Mouse (Mus musculus): Measurements from ENCODE around the gene D930048N14Rik. TPM values are rescaled to one million over a fixed set of nuclear protein-coding genes. Genes with fewer than 3 reads are reported as not detected.
A peak's percentile ranks its signal among the peaks of the same experiment; 100 is the strongest.
"Not testable (repeated sequence)": the region's sequence is repeated elsewhere in the genome, so short reads cannot be mapped to it uniquely, and the experiment has no call there.

Gene D930048N14Rik
- total RNA-seq, 1 experiment from 2014 or later, result 0.05 TPM

DNA sequence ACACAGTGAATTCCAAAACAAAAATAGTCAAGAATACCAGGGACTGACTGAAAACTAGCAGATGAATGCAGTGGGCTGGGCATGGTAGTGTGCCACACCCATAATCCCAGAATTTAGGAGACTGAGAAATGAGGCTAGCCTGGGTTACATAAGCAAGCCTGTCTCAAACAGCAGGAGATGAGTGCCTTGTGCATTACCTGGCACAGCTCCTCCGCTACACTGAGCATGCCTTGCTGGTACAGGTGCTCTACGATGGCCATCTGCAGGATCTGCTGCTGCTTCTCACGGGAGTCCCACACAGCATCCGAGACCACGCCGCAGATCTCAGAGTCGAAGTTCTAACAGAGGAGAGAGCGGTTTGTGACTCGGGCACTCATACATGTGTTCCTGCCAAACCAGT, 23.3 kb upstream of the D930048N14Rik start:
- ATAC-seq (replicated peaks; ENCODE audit: low read depth, poor library complexity, severe bottlenecking), result no peak

DNA sequence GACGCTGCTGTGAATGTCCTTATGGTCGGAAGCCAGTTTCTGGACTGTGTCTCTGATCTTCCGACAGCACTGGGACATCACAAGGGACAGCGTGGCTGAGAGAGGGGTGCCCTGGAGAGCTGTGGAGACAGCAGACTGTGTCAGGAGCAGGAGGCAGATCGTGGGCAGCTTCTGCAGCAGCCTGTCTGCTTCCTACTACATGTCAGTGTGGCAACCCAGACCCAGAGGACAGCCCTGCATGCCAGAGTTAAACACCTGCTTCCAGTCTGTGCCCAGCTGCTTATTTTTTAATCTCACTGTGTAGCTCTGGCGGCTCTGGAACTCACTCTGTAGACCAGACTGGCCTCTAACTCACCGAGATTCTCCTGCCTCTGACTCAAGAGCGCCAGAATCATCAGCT, 22.8 kb upstream of the D930048N14Rik start:
- ATAC-seq (replicated peaks; ENCODE audit: low read depth, poor library complexity, severe bottlenecking), result no peak

DNA sequence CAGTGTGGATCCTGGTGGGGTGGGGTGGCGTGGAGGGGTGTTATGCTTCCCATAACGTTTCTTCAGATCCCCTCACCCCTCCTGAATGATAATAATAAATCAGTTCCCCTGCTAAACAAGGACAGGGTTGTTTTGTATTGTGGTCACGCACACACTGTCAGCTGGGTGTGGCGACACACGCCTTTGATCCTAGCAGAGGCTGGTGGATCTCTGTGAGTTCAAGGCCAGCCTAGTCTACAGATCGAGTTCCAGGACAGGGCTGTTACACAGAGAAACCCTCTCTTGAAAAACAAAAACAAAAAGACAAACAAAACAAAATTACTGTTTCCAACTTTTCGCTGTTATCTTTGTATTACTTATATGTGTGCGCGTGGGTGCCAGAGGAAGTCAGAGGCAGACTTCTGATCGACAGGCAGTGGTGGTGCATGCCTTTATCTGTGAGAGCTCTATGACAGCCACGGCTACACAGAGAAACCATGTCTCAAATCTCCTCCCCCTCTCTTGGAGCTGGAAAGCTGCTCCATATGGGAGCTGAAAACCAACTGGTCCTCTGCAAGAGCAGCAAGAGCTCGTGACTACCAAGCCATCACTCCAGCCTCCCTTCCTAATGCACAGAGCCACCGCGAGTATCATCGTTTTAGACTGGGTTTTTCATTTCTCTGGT, 21.0 kb upstream of the D930048N14Rik start:
- ATAC-seq (replicated peaks; ENCODE audit: low read depth, poor library complexity, severe bottlenecking), result no peak

DNA sequence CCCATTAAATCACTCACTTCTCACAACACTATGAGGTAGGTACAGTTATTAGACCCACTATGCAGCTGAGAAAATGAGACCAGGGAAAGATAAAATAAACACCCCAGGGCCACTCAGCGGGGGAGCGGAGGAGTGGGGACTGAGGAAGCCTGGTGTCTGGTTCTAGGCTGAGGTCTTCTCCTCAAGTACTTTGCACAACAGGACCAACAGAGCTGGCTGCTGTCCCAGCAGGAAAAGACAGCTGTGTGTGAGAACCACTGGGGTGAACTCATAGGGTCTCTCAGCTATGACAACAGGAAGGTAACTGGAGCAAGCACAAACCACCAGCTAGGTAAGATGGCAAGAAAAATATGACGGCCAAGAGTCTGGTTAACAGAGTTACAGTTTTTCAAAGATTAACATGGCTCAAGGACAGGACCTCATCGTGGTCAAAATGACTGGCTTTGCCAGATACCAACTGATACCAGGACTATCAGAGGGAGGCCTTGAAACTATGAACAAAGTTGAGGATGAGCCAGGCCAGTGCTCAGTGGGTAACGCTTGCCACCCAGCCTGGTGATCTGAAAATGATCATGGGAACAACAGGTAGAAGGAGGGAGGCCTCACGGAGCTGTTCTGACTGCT, 18.5 kb upstream of the D930048N14Rik start:
- peak; percentile 21; the same call in 1 of the 2 replicates for ATAC-seq (replicated peaks; ENCODE audit: low read depth, poor library complexity, severe bottlenecking)

DNA sequence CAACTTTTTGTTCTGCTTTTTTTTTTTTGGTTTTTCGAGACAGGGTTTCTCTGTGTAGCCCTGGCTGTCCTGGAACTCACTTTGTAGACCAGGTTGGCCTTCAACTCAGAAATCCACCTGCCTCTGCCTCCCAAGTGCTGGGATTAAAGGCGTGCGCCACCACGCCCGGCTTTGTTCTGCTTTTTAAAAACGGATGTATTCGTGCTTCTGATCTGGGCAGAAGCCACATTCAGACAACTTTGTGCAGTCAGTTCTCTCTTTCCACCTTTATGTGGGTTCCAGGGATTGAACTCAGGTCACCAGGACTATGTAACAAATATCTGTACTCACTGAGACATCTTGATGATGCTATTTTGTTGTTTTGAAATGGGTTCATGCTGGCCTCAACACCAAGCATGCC, 17.6 kb upstream of the D930048N14Rik start:
- ATAC-seq (replicated peaks; ENCODE audit: low read depth, poor library complexity, severe bottlenecking), result not testable (repeated sequence)

DNA sequence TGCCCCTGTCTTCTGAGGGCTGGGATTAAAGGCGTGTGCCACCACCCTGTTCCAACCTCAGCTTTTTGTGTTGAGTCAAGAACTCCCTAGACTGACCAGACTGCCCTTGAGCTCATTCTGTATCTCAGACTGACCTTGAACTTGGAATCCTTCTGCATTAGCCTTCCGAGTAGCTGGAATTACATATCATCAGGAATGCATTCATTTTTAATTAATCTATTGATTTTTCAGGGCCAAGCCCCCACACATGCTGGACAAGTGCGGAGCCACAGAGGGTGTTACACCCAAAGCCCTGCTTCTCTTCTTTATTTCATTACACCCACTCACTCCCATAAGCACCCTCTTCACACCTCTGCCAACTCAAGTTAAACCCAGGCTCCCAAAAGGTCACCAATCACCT, 17.0 kb upstream of the D930048N14Rik start:
- ATAC-seq (replicated peaks; ENCODE audit: low read depth, poor library complexity, severe bottlenecking), result no peak

DNA sequence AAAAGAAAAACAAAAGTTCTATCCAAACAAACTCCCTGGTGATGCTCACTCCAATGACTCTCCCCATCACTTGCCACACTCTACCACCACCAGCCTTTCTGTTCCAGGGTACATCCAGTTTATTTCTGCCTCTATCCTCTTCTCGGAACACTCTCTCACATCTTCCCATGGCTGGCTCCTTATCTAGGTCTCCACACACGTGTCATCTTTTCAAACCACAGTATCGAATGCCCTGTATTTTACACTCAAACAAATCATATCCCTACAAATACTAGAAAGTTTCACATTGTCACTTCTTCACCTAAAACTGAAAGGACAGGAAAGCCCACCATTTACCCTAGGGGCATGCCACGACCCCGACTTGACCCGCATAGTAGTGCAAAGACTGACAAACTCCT, 15.6 kb upstream of the D930048N14Rik start:
- no peak for ATAC-seq (replicated peaks; ENCODE audit: low read depth, poor library complexity, severe bottlenecking)

DNA sequence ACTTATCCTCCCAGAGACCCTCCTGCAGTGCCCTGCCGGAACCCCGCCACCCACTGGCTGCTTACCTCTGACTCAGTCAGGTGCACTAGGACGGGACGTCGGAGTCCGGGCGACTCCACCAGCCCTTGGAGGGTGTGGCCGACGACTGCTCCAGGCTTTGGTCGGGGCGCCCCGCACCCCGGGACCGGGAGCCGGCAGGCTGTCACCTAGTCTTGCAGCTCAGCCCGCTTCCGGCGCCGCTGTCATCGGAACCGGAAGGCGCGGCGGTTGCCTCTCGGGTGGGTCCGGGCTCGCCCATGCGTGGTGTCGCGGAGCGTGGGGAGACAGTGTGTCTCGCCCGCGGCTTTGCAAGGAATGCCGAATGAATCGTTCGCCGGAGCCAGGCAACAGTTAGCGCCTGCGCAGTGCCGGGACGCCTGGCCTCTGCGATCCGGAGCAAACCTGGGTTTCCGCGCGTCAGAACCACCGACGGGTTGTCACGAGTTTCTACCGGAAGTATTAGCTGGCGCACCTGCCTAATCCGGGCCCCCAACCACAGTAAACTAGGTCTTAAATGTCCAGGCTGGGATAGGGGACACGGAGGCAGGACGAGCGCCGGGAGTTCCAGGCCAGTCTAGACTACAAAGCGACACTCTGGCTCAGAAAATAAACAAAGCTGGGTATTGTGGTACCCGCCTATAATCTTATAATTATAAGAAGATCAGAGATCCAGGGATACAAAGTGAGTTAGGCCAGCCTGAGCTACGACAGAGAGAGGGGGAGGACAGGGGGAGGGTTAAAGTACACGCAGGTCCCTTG, 15.0 kb upstream of the D930048N14Rik start, which contains the start of gene Rmnd5b:
Rmnd5b (minus strand) TSS at position 372 of the 798 bp plus-strand sequence.
- ATAC-seq (replicated peaks; ENCODE audit: low read depth, poor library complexity, severe bottlenecking), result peak; percentile 37

DNA sequence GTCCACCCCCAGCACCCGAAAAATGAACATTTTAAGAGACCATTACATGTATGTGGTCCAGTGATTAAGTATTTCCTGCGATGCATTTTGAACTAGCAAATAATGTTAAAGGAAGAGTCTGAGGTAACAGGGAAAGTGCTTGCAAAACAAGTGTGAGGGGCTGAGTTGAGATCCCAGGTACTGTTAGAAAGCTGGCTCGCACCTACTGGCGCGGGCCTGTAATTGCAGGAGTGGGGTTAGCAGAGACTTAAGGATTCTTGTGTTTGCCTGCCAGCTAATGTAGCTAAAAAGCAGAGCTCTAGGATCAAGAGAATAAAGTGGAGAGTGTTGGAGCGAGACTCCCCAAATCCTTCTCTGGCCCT, 14.4 kb upstream of the D930048N14Rik start:
- peak; percentile 31; the same call in 1 of the 2 replicates for ATAC-seq (replicated peaks; ENCODE audit: low read depth, poor library complexity, severe bottlenecking)

DNA sequence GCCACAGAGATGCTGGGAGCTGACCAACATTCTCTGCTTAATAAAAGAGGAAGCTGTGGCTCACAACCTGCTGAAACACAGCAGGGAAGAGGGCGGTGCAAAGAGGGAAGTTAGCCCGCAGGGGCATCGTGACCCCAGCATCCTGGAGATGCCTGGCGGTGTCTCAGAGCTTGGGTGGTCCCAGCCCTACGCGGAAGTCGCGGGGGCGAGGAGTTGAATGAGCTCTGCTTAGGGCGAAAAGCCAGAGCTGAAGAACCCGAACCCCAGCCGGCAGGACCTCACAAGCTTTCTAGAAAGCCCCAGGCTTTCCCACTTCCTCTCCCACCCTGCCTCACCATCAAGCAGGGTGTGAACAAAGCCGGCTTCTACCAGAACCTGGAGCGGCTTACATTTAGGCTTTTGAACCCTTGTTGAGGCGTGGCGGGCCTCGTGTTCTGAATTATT, 12.8 kb upstream of the D930048N14Rik start:
- ATAC-seq (replicated peaks; ENCODE audit: low read depth, poor library complexity, severe bottlenecking), result peak; percentile 82

DNA sequence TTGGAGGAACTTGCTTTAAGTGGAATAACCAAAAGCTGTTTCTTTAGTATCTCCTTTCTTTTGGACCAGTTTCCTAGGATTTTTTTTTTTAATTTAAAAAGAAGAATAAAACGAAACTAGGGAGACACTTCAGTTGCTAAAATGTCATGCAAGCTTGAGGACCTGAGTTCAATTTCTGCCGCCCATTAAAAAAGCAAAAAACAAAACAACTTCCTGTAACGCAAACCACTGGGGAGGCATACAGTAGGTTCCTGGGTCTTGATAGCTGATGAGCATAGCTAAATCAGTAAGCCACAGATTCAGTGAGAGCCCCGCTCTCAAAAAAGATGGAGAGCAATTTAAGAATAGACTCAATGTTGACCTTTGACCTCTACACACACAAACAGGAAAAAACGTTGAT, 12.3 kb upstream of the D930048N14Rik start:
- ATAC-seq (replicated peaks; ENCODE audit: low read depth, poor library complexity, severe bottlenecking), result no peak

DNA sequence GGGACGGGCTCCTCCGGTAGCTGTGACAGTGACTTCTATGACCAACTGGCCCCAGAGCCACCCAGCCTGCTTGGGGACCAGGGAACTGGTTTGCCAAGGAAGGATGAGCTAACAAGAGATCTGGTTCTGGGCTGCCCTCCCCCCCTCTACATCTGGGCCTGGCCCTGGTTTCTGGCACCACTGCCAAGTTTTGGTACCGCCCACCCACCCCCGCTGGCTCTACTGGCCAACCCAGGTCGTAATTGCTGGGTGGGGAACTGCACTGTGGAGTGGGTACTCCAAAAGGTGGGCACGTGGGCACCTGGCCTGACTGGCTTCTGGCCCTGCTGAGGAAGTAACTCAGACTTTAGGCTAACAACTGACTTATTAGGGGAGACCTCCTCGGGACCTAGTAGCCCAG, 10.0 kb upstream of the D930048N14Rik start:
- ATAC-seq (replicated peaks; ENCODE audit: low read depth, poor library complexity, severe bottlenecking), result no peak

DNA sequence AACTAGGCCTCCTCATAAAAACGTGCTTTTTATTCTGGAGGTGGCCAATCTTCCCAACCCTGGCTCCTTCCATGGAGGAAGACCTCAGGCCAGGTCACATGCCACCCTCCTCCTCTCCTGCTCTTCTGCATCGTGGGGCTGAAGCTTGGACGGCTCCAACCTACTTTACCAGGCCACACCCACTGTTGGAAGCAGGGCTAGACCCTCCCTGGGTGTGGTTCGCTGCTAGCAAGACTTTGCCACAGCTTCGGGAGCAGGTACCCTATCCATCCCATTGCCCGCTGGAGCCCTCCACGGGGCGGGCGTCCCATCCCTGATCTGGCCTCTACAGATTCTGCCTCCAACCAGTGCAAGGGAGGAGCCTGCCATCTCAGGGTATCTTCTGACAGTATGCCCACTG, 7.6 kb upstream of the D930048N14Rik start:
- no peak for ATAC-seq (replicated peaks; ENCODE audit: low read depth, poor library complexity, severe bottlenecking)

DNA sequence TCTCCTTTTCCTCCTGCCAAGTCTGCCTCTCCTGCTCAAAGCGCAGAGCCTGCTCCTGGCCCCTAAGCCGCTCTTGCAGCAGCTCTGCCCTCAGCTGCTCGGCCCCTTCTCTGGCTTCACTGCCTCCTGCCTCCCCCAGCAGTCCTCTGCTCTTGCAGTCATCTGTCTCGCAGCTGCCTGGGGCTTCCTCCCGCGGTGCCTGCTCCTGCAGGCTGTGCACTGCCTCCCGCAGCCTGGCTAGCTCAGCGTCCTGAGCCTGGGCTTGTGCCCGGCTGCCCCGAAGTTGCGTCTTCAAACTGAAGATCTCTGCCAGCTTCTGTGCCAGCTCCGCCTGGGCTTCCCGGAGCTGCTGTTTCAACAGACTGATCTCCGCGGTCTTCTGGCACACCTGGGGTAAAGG, 7.0 kb upstream of the D930048N14Rik start:
- ATAC-seq (replicated peaks; ENCODE audit: low read depth, poor library complexity, severe bottlenecking), result peak; percentile 42

DNA sequence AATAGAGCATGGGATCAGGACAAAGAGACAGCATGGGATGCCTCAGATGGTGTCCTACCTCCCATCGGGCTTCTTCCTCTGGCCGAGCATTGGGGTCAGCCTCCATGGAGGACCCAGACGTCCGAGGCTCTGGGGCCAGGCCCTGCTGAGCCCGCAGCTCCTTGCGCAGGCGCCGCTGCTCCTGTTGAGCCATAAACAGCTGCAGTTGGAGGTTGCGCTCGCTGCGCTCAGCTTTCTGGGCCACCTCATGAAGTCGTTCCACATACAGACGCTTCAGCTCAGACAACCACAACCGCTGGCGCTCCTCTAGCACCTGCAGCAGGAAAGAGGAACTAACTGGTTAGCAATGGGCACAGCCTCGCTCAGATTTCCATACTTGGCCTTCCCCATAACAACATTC, 6.5 kb upstream of the D930048N14Rik start:
- ATAC-seq (replicated peaks; ENCODE audit: low read depth, poor library complexity, severe bottlenecking), result peak; percentile 84

DNA sequence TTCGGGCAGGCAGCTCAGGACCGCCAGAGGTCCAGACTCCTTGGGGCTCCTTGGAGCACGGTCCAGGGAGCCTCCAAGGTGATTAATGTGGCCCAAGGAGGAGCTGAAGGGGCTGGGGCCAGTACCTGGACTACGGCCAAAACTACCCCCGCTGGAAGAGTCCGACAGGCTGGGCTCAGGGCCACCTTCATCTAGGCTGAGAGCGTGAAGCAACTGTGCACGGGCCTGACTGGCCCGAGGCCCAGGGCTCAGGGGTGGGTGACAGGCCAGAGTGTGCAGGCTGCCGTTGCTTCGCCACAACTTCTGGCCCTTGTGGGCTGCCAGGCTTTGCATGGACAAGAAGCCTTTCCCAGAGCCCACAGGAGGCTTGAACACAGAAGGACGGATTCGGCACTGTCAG, 5.5 kb upstream of the D930048N14Rik start:
- no peak for ATAC-seq (replicated peaks; ENCODE audit: low read depth, poor library complexity, severe bottlenecking)

DNA sequence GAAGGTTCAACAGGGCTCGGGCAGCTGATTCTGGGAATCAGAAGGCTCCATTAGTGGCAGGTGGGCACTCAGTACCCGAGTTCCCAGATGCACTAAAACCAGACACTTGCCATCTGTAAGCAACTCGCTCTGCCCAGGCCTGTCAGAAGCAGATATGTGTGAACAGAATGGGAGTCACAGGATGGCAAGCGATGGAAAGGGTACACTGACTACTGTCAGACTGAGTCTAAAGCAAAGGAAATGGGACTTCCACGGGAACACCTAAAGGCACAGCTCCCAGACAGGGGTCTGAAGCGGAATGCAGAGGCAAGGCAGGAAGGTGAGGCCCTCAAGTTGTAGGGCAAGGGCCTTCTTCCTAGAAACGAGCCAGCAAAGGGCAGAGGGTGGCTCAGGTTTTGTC, 4.5 kb upstream of the D930048N14Rik start:
- ATAC-seq (replicated peaks; ENCODE audit: low read depth, poor library complexity, severe bottlenecking), result no peak

DNA sequence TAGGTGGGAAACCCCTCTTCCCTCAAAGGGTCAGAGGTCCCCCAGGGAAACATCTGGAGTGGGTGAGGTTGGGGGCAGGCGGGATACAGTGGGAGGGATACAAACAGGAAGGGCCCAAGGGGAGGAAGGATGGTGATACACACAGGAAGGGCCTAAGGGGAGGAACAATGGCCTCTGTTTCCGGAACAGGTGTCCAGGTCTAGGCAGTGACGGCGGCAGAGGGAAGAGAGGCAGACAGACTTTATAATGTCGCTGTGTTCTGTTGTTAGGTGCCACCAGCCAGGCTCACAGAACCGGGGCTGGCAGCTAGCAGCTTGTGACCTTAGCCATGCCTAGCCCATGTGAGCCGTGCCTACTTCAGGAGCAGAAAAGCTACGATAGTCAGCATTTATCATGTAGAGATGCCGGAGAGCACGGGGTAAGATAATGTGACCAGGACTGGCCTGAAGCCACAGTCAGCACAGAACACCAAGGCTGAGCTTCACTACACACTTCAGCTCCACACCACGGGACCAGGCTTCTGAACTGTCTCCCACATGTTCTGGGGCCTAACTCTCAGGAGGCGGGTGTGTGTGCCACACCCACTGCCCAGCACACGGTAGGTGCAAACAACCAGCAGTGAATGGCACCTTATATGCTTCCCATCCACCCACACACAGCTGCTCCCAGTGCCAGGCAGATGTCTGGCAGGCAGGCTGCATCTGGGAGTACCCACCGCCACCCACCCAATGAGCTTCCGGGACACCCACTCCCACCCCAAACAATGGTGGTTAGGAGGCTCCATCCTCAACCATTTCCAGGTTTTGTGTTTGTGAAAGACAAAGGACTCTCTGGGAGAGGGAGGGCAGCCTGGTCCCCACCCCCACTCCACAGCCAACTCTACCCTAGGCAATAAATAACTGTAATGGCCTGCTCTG, 3.7 kb upstream of the D930048N14Rik start:
- no peak for ATAC-seq (replicated peaks; ENCODE audit: low read depth, poor library complexity, severe bottlenecking)

DNA sequence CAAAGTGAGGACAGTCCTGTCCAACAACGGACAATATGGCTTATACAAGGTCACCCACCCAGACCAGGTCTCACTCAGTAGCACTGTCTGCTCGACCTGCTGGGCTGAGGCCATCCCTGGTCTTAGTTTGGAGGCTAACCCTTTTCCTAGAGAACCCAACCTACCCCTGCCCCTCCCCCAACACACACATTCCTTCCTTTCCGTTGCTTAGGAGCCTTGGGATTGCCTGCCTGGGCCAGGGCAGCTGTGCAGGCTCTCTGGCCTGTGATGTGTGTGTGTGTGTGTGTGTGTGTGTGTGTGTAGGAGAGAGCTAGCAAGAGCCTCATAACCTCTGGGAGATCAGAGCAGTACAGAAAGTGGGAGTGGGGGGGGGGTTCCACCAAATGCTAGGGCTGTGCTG, 2.2 kb upstream of the D930048N14Rik start:
- ATAC-seq (replicated peaks; ENCODE audit: low read depth, poor library complexity, severe bottlenecking), result no peak

Measured in common myeloid progenitor, adult 5-6 weeks (primary cell).